Mouse (Mus musculus) NIH3T3 (cell line): Measurements from ENCODE around the gene Mdk.

Experiments
- DNase-seq: peaks from one replicate; pipeline ENCODE4 v3.0.0-alpha.2; 2012; ENCODE audit warnings: low read depth

Gene Mdk

DNA sequence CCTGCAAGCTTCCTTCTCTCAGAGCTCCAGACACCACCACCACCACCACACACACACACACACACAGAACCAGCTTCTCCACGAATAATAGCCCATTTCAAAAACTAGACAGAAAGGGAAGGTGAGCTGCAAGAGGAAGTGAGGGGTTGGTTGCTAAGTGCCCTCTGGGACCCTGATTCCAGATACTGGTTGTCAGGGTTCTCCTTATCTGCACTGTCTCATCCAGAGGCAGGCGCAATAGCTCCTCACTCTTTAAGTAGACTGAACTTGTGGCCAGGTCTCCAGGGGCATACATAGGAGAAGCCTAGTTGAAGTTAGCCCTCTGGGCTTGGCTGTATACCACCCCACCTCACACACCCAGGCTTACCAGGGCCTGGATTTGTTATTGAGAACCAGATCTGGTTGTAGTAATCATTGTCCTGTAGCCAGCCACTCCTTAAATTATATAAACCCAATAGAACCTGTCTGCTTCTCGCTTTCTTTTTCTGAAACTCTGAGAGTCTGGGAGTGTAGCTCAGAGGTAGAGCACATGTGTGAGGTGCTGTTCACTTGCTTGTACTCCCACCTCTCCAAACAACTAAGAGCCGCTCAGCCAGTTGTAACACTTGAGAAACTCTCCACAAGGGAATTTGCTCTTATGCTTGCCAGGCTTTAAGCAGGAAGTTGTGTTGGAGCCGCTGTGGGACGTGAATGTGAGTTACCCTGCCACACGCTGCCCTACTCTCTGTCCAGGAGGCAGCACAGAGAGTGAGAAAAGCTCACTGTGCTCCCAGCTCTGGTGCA lies 18.6 kb downstream of the Mdk start:
- DNase-seq, result no peak

DNA sequence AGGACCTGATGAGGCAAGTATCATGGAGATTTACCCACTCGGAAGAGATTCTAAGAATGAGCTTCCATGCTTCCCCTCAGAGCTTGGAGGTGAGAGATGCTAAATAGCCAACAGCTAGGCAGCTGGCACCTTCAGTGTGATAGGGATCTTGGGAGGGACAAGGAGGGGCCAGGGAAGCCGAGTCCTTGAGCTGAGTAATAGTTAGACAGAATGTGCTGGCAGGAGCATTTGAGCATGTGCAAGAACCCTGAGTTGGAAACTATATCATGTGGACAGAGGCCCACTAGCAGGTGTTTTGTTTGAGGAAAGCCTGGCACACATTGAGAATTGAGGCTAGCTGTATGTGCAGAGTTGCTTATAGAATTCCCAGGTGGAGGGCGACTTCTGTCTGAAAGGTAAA lies 19.5 kb downstream of the Mdk start:
- DNase-seq, result no peak

DNA sequence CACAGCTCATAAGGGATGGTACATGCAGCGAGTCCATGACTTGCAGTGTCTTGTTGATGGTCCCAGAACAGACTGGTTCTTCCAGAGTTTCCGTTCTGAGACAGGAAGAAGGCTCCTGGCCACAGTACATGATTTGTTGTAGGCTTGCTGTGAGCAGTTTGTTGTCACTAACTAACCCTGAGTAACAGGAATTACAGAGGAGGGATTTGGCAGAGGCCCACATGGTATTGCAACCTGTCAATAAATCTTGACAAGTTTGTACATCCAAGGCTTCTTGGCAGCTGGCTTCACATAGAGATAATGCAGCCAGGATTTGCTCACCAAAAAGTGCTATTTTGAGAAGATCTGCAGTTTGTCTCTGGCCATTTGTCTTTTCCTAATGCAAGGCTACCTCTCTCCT lies 26.0 kb downstream of the Mdk start:
- DNase-seq, result peak; percentile 58

DNA sequence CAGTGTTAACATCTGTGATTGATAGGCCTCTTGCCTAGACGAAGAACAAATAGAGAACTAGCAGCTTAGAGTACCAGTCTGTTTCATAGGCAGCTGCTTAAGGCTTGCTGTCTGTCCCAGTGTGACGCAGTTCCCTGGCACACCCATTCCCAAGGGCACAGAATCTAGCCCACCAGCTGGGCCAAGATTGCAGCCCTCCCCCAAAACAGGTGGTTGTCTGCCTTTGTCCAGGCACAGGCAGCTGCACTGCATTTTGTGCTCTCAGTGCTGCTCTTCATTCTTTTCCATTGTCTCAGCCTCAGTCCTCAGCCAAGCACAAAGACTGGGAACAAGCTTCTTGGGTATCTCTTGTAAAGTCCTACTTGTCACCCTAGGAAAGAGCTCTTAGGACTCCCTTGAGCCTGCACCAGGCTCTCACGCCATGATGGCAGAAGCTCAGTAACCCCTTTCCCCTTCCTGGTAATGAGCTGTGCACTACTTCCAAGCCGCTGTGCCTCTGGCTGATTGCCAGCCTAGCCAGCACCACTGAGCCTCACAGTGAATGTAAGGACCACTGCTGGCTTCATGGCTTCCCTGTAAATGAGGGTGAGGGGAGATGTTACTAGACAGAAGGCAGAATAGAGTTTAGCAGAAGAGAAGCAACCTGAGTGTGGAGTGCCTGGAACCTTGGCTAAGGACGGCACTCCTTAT lies 27.3 kb downstream of the Mdk start:
- no peak for DNase-seq

DNA sequence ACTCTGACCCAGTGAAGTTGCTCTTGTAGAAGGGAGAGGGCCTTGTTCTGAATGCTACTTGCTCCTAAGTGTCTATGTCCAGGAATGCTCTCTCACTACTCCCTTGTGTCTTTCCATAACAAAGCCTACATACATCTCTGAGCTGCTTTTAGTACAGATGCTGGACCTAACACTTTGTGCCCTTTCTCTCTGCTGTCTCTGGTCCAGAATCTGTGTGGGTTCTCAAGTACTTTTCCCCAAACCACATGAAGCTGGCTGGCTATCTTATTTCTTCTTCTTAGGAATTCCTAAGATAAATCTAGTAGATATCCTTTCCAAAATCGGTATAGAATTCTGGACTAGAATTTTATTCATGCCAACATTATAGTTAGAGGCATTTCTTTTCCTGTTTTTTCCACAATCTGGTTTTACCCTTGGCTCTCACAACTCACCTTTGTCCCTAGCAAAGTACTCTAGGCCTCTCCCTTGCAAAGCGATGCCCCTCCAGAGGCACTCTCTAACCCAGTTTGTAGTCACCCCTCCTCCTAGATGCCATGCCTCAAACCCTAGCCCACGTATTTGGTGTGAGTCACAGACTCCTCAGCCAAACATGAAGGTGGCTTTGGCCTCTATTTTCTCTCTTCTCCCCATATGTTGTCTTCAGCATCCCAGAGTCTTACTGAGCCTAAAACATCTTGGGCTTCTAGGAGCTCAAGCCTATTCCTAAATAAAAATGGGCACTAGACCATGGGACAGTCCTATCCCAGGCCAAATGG lies 28.7 kb downstream of the Mdk start:
- DNase-seq, result peak; percentile 44

DNA sequence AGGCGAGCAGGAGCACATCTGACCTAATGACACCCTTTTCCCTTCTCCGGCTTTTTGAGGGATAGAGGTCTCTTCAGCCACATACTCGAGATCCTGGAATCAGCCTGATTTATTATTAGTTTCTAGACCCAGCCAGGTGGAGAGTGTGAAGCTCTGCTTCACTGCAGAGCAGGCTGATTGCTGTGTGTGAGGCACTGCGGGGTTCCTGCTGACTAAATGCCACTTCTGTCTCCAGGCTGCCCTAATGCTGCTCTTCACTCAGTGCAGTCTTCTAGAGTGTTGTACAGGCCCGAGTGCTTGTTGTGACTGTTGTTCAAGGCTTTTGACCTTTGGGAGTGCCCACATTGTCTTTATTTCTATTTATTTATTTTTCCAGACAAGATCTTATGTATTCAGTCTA lies 29.8 kb downstream of the Mdk start:
- DNase-seq, result no peak

DNA sequence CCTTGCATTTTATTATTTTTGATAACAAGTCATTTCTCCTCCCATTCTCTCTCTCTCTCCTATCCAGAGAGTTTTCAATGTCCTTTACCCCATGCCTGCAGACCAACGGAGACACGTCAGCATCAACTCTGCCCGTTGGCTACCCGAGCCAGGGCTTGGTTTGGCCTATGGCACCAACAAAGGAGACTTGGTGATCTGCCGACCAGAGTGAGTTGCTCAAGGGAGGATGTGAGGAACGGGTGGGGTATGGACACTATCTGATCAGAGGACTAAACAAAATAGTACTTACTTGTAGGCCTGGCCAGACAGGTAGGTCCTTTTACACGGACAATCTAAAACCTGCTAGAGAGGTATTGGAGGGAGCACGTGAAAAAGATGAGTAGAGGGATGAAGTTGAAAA lies 31.7 kb downstream of the Mdk start:
- DNase-seq, result no peak

DNA sequence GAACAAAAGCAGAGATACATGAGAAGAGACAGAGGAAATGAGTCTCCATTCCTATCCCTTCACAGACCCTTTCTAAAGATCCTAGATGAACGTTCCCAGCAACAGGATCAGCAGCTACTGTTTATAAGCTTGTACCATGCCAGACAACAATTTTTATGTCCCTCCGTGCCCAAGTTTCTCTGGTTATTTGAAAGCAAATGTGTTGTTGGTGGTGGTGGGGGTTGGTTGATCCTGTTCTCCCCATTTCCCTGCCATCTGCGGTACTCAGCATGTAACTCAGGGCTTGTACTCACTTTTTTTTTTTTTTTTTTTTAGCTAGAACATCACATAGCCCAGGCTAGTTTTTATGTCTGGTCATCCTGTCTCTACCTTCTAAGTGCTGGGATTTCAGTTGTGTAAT lies 33.0 kb downstream of the Mdk start:
- DNase-seq, result no peak

DNA sequence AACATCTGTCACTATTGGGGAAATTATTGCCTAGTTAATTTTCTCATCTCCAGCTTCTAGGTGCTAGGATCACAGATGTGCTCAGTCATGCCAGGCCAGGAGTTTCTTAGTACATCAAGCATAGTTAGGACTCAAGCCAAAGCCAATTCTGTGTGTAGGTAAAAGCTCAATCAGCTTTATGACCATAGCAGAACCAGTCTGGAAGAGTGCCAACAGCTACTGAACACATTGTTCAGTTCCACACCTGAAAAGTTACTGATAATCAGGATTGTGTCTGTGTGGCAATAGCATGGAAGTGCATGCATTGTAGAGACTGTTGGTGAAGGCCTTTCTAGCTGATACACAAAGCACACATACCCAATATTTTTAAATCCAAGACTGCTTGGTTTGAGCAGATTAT lies 34.1 kb downstream of the Mdk start:
- DNase-seq, result no peak

DNA sequence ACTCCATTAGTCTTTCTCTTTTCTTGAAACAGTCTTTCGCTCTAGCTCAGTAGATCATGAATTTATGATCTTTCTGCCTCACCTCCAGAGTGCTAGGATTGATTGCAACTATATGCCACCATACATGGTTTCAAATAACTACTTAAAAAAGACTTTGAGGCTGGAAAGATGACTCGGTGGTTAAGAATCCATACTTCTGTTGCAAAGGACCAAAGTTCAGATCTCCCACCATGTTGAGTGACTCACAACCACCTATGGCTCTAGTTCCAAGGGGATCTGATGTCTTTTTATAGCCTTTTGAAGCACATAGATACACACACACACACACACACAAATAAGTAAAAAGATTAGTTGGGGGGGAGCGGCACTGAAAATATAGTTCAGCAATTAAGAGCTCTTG lies 36.7 kb downstream of the Mdk start:
- peak; percentile 80 for DNase-seq

DNA sequence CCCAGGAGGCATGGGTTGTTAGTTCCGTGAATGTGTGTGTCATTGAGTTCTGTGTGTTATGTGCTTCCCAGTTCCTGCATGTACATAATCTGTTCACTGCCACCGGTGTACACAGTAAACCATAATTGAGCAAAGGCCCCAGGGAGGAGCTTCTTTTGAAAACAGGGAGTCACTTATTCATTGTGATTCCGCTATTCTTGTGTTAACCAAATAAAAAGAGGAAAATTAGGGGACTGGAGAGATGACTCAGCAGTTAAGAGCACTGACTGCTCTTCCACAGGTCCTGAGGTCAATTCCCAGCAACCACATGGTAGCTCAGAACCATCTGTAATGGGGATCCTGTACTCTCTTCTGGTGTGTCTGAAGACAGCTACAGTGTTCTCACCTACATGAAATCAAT lies 37.4 kb downstream of the Mdk start:
- no peak for DNase-seq

DNA sequence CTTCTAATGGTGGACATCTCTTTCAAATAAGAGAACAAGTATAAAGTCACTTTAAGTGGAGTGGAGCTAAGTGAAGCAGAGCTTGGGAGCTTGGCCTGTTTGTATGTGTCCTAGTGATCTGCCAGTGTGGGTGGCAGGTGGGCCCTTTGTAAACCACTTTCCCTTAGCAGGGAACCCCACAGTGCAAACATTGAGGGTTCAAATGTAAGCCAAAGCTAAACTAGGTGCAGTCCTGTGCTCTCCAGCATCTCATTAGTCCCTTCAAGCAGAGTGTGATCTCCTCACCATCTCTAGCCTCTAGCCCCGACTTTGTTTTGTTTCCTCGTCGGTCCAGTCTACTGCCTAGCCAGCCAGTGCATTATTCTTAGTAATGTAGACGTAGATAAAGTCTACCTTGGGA lies 47.5 kb downstream of the Mdk start:
- DNase-seq, result no peak

DNA sequence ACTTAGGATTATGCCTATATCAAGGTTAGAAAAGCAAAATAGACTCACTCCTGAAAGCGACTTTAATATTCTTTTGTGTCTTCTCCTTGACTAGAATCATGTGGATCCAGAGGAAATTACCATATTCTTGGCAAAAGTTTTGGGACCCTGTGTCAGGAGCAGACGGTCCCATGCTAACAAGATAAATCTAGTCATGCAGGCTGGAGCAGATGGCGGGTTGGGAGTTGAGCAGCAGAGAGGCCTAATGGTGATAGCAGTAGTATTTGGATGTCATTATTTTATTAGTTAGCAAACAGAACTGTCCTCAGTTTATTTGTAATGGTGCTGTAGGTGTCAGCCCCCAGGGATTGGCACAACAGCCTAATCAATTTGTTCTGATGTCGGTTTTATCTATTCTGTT lies 48.1 kb downstream of the Mdk start:
- no peak for DNase-seq
